Mouse (Mus musculus): ENCODE data around the gene Stag1. TPM values are rescaled to one million over a fixed set of nuclear protein-coding genes. Genes with fewer than 3 reads are reported as not detected.

Gene Stag1
- polyA plus RNA-seq, 1 experiment from 2014 or later, result 45.0 TPM

DNA sequence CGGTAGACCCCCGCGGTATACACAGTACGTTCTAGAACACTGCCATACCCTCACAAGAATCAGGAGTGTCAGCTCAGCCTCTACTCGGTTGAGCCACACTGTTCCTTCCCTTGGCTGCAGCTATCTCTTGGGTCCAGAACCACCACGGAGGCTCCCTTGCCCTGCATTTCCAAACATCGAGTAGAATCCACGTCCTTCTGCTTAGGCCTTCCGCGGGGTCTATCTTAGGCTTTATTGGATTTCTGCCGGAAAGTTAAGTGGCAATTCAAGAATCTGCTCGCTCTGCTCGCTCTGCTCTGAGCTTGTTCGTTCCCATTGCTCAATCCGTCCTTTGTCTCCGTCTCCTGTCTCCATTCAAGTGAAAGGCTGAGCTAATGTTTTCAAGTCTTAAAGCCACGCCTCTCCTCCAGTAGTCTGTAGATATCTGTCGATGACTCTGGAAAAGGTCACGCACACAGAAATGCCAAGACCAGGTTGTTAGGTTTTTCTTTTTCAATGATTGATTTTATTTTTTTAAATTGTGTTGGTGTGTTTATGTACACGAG is 17.3 kb upstream of the Stag1 start:
- Histone ChIP-seq H3K4me1 (peaks cover 25% of the 10 kb centered on the region), H3K9ac (no peak overlapping the region), H3K4me2 (no peak overlapping the region), H3K36me3 (no peaks in the 10 kb centered on the region), H3K27me3 (no peaks in the 10 kb centered on the region), H3K9me3 (replicated peaks) (no peaks in the 10 kb centered on the region), H3K4me3 (replicated peaks) (no peak overlapping the region), H3K27ac (no peak overlapping the region)
- WGBS, result 80% methylated on average over 20 of the region's 20 CpGs
- no peak for ATAC-seq (replicated peaks; ENCODE audit: low FRiP score)

DNA sequence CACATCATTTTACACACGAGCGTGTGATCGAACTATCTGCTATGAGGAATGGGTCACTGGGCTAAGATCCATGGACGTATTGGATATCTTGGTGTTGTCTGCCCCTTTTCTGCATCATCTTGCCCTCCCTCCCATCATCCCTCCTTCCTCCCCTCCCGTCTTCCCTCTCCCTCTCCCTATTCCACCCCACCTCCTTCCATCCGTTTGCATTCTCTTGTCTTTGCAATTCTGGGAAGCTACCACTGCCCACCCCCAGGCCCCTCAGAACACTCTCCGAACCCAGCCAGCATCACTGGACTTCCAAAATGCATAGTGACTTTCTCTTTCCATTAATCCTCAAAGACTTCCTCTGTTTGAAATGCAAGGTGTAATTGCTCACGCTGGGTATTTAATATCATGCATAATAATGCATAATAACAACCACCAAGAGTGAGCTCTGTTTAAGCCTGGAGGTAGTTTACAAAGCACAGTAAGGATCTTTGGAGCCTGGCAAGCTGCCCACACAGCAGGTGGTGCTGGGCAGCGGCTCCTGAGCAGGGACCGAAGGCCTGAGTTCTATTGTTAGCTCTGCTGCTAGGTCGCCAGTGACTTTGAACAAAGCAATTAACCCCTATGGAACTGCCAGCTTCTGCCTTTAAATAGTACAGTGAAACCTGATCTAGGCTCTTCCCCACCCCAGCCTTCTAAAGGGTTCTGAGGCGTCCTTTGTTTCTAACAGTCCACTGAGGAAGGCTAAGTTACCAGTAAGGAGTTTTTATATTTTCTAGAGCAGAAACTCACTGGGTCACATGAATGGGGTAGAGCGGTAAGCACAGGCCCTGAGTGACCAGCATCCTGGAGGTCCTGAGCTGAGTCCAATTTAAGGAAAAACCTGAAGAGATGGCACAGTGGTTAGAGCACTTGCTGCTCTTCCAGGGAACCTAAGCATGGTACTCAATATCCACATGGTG is 15.8 kb upstream of the Stag1 start:
- Histone ChIP-seq H3K9me3 (replicated peaks) (no peaks in the 10 kb centered on the region), H3K27ac (peak overlapping the region; percentile 82), H3K36me3 (no peaks in the 10 kb centered on the region), H3K4me2 (no peak overlapping the region), H3K27me3 (no peaks in the 10 kb centered on the region), H3K4me3 (replicated peaks) (no peak overlapping the region), H3K9ac (no peak overlapping the region), H3K4me1 (peaks cover 25% of the 10 kb centered on the region)
- ATAC-seq (replicated peaks; ENCODE audit: low FRiP score), result peak; percentile 66
- 44% methylated on average over 13 of the region's 13 CpGs for WGBS

DNA sequence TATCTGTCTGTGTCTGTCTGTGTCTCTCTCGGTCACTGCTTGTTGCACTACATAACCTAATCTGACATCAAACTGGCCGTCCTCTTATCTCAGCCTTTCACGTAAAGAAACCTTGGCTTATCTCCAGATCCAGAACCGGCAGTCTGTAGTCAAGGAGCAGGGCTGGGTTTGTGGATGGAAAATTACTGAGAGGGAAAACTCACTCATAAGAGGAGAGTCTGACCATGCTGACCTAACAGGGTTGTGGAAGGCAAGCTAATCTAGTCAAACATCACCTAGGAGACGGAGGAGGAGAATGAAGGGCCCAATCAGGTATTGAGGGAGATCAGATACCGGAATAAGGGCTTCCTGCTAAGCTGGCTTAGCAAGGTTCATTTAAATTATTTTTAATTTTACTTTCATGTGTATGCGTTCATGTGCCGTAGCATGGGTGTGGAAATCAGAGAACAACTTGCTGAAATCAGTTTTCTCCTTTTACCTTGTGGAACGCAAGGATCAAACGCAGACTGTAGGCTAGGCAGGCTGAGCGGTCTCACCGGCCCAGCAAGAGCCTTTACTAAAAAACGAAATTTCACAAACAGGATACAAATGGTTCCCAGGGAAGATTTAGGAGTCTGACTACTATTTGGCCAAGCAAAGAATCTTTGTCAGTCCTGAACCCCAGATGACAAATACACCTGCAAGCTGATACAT is 14.6 kb upstream of the Stag1 start:
- H3K36me3 ChIP-seq, result no peaks in the 10 kb centered on the region
- peak; percentile 90 for ATAC-seq (replicated peaks; ENCODE audit: low FRiP score)
- H3K27ac ChIP-seq, result peak overlapping the region; percentile 93
- peaks cover 25% of the 10 kb centered on the region for H3K4me1 ChIP-seq
- 56% methylated on average over 13 of the region's 13 CpGs for WGBS
- no peaks in the 10 kb centered on the region for H3K9me3 ChIP-seq (replicated peaks)
- no peak overlapping the region for H3K9ac ChIP-seq
- no peak overlapping the region for H3K4me3 ChIP-seq (replicated peaks)
- H3K4me2 ChIP-seq, result 0 out of 2 replicates have a peak overlapping the region, but pooled peaks have one; percentile 19
- H3K27me3 ChIP-seq, result no peaks in the 10 kb centered on the region

DNA sequence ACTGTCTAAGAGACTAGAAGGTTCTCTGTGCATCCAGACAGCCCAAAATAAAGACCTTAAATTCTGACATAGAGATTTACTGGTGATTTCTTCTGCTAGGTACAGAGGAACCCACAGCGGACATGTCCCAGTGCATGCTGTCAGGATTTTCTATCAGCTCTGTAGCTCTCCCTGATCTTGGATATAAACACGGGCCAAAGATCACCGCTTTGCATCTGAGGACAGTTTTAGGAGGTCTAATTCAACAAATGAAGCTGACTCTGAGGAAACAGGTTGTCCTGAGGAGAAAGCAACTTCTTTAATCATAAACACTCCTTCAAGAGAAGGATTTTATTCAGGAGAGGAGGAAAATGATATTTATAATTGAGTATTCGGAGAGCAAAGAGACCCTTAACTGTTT is 13.6 kb upstream of the Stag1 start:
- Histone ChIP-seq H3K36me3 (no peaks in the 10 kb centered on the region), H3K9ac (no peak overlapping the region), H3K27me3 (no peaks in the 10 kb centered on the region), H3K4me2 (no peak overlapping the region), H3K9me3 (replicated peaks) (no peaks in the 10 kb centered on the region), H3K27ac (peak overlapping the region; percentile 93), H3K4me3 (replicated peaks) (no peak overlapping the region), H3K4me1 (peaks cover 22% of the 10 kb centered on the region)
- WGBS, result 68% methylated on average over 4 of the region's 4 CpGs
- ATAC-seq (replicated peaks; ENCODE audit: low FRiP score), result no peak

DNA sequence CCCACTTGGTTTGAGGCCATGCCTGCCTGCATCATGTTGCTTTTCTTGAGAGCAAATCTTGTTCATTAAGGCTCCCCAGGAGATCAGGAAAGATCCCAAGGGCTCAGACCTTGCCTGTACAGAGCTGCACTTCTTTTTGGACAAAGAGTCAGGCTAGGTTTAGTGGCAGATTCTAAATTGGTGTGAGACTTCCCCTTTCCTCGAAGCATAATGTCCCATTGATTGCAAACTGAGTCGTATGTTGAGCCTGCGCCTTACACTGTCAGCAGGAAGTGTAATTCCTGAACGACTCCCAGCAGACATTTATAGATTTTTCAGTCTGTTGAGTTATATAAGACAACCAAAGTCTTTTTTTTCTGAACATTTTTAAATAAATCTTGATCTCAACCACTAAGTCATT is 7.1 kb upstream of the Stag1 start:
- ATAC-seq (replicated peaks; ENCODE audit: low FRiP score), result no peak
- H3K4me1 ChIP-seq, result no peaks in the 10 kb centered on the region
- no peaks in the 10 kb centered on the region for H3K36me3 ChIP-seq
- H3K4me3 ChIP-seq (replicated peaks), result no peak overlapping the region
- H3K9me3 ChIP-seq (replicated peaks), result no peaks in the 10 kb centered on the region
- H3K27ac ChIP-seq, result no peak overlapping the region
- WGBS, result 65% methylated on average over 4 of the region's 4 CpGs
- H3K27me3 ChIP-seq, result no peaks in the 10 kb centered on the region
- no peak overlapping the region for H3K9ac ChIP-seq
- no peak overlapping the region for H3K4me2 ChIP-seq

DNA sequence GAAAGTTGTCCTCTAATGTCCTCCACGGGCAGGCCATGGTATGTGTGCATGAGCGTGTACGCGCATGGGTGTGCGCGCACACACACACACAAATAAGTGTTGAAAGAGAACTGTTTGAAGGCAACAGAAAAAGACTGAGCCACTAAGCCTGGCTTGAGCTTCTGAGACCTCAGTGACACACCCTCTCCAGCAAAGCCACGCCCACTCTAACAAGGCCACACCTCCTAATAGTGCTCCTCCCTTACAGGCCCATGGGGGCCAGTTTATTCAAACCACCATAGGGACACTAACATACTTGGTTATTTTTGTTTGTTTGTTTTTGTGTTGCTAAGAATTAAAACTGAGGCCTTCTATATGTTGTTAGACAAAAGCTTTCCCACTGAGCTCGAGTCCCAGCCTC is 1.3 kb upstream of the Stag1 start:
- H3K9ac ChIP-seq, result no peak overlapping the region
- no peaks in the 10 kb centered on the region for H3K36me3 ChIP-seq
- no peak overlapping the region for H3K4me2 ChIP-seq
- no peak for ATAC-seq (replicated peaks; ENCODE audit: low FRiP score)
- no peak overlapping the region for H3K27ac ChIP-seq
- no peaks in the 10 kb centered on the region for H3K4me1 ChIP-seq
- H3K27me3 ChIP-seq, result no peaks in the 10 kb centered on the region
- WGBS, result 93% methylated on average over 8 of the region's 8 CpGs
- no peak overlapping the region for H3K4me3 ChIP-seq (replicated peaks)
- H3K9me3 ChIP-seq (replicated peaks), result no peaks in the 10 kb centered on the region

DNA sequence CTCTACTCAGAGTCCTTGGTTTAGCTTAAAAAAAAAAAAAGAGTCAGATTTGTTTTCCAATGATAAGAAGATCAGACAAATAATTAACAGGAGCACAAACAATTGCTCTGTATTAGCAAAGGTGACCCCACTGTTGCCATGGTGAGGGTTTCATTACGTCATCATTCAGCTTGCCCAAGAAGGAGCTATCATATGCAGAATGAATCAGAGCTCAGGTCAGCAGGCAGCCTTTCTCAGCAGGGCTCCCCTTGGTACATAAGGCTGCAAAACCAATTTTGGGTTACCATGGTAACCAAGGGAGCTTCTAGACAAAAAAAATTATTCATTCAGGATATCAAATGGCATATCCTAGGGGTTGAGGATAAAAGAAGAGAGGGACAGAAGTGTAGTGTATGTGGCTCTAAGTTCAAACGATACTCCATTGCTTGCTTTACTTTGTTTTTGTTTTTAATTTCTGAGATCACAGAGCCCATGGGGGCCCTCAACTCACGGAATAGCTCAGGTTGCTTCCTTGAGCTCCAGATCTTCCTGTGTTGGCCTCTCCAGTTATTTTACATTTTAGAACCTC is 2.2 kb downstream of the Stag1 start:
- no peak overlapping the region for H3K4me2 ChIP-seq
- H3K4me1 ChIP-seq, result no peaks in the 10 kb centered on the region
- no peak overlapping the region for H3K27ac ChIP-seq
- no peaks in the 10 kb centered on the region for H3K36me3 ChIP-seq
- 78% methylated on average over 3 of the region's 3 CpGs for WGBS
- H3K4me3 ChIP-seq (replicated peaks), result no peak overlapping the region
- no peaks in the 10 kb centered on the region for H3K27me3 ChIP-seq
- ATAC-seq (replicated peaks; ENCODE audit: low FRiP score), result no peak
- H3K9me3 ChIP-seq (replicated peaks), result no peaks in the 10 kb centered on the region
- H3K9ac ChIP-seq, result no peak overlapping the region

DNA sequence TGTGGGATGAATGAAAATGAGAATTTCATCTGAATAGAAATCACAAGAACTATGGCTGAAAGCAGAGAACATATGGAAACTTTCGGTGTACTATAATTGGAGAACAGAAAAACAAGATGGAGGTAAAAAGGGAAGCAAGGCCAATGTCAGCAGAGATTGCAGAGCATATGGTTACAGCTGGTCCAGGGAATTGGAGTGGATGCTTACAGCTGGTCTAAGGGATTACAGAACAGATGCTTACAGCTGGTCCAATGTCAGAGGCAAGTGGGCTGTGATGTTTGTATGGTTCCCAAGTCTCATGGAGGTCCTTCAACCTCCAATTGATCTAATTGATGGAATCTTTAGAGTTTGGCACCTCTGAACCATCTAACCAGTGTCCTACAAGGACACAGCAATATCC is 4.5 kb downstream of the Stag1 start:
- Histone ChIP-seq H3K9ac (no peak overlapping the region), H3K4me3 (replicated peaks) (no peak overlapping the region), H3K4me1 (no peaks in the 10 kb centered on the region), H3K27ac (no peak overlapping the region), H3K27me3 (no peaks in the 10 kb centered on the region), H3K4me2 (no peak overlapping the region), H3K9me3 (replicated peaks) (no peaks in the 10 kb centered on the region), H3K36me3 (no peaks in the 10 kb centered on the region)
- WGBS, result 82% methylated on average over 1 of the region's 1 CpGs
- no peak for ATAC-seq (replicated peaks; ENCODE audit: low FRiP score)

DNA sequence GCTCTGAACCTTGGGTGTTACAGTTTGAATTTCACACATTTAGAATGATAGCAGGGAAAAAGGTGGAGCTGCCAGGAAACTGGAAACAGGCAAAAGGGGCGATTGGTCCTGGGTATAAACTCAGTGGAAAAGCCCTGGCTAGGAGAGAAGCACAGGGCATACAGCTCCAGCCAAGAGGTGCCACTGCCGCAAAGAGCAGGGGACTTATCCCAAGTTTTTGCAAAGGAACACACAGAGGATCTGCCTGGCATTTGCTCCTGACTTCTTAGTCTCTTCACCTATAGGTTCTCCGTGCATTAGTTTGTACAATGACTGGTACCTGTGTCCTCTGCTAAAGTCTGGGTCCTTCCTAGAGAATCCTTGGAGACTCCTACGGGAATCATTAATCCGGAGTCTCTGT is 5.6 kb downstream of the Stag1 start:
- 74% methylated on average over 5 of the region's 5 CpGs for WGBS
- H3K27me3 ChIP-seq, result no peaks in the 10 kb centered on the region
- H3K4me2 ChIP-seq, result no peak overlapping the region
- H3K36me3 ChIP-seq, result no peaks in the 10 kb centered on the region
- H3K4me1 ChIP-seq, result no peaks in the 10 kb centered on the region
- H3K9ac ChIP-seq, result no peak overlapping the region
- no peak overlapping the region for H3K27ac ChIP-seq
- H3K4me3 ChIP-seq (replicated peaks), result no peak overlapping the region
- ATAC-seq (replicated peaks; ENCODE audit: low FRiP score), result no peak
- H3K9me3 ChIP-seq (replicated peaks), result no peaks in the 10 kb centered on the region

DNA sequence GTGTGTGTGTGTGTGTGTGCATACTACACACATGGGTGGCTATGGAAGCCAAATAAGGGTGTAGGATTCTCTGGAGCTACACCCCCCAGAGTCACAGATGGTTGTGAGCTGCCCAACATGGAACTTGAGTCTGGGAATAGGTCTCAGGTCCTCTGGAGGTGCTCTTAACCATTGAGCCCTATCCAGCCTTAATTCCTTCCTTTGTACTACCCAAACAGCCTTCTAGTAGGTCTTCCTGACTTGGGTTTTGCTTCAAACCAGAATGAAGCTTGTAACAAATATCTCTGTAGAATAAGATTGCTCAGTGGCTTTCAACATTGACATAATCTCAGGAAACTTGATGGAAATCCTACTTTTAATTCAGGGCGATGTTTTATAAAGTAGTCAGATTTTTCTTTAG is 7.9 kb downstream of the Stag1 start:
- H3K9me3 ChIP-seq (replicated peaks), result no peaks in the 10 kb centered on the region
- WGBS, result 94% methylated on average over 1 of the region's 1 CpGs
- ATAC-seq (replicated peaks; ENCODE audit: low FRiP score), result no peak
- no peak overlapping the region for H3K4me2 ChIP-seq
- no peaks in the 10 kb centered on the region for H3K4me1 ChIP-seq
- no peak overlapping the region for H3K27ac ChIP-seq
- no peak overlapping the region for H3K9ac ChIP-seq
- no peaks in the 10 kb centered on the region for H3K27me3 ChIP-seq
- no peaks in the 10 kb centered on the region for H3K36me3 ChIP-seq
- H3K4me3 ChIP-seq (replicated peaks), result no peak overlapping the region

DNA sequence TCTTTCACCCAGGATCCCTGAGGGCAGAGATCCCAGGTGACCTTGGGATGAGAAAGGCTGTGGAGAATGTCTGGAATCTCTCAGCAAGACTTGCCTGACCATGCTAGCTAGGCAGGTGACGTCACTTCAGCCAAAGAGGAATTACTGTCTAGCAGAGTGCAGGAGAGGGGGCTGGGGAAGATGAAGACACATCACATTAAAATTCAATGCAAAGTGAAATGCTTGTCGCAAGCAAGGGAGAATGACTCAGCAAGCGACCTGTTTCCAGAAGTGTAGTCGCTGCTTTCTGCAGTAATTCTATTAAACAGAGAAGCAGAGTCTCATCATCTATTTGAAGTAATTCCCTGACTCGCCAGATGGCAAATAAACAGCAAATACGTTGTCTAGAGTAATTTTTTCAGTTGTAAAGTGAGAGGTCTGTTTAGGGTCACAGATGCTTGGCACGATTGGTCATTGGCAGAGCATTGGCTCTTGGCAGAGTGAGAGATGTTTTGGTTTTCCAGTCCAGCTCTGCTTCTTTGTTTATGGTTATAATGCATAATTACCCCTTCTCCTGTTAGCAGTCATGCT is 8.5 kb downstream of the Stag1 start:
- H3K27me3 ChIP-seq, result no peaks in the 10 kb centered on the region
- no peak overlapping the region for H3K4me2 ChIP-seq
- H3K36me3 ChIP-seq, result no peaks in the 10 kb centered on the region
- no peaks in the 10 kb centered on the region for H3K4me1 ChIP-seq
- ATAC-seq (replicated peaks; ENCODE audit: low FRiP score), result no peak
- no peak overlapping the region for H3K9ac ChIP-seq
- H3K4me3 ChIP-seq (replicated peaks), result no peak overlapping the region
- 62% methylated on average over 7 of the region's 7 CpGs for WGBS
- H3K27ac ChIP-seq, result no peak overlapping the region
- H3K9me3 ChIP-seq (replicated peaks), result no peaks in the 10 kb centered on the region
